Mouse (Mus musculus) layer of hippocampus, postnatal 25 days (tissue): Measurements from ENCODE around the gene Trmt112. TPM values are rescaled to one million over a fixed set of nuclear protein-coding genes. Genes with fewer than 3 reads are reported as not detected.

Source experiments
- DNase-seq, 2 experiments: peaks; one replicate each; pipeline ENCODE4 v3.0.0; 2022; ENCODE audit warnings: mixed read lengths in 2 of 2, low spot score in 1 of 2; ENCODE audit errors: extremely low spot score in 1 of 2
- total RNA-seq, 2 experiments: library from RNA; stranded (reverse); gene quantifications; 2 replicates each; pipeline ENCODE4 v1.2.3; 2021

Gene Trmt112
- total RNA-seq, 2 experiments from 2014 or later, result 40.7 to 43.9 TPM

DNA sequence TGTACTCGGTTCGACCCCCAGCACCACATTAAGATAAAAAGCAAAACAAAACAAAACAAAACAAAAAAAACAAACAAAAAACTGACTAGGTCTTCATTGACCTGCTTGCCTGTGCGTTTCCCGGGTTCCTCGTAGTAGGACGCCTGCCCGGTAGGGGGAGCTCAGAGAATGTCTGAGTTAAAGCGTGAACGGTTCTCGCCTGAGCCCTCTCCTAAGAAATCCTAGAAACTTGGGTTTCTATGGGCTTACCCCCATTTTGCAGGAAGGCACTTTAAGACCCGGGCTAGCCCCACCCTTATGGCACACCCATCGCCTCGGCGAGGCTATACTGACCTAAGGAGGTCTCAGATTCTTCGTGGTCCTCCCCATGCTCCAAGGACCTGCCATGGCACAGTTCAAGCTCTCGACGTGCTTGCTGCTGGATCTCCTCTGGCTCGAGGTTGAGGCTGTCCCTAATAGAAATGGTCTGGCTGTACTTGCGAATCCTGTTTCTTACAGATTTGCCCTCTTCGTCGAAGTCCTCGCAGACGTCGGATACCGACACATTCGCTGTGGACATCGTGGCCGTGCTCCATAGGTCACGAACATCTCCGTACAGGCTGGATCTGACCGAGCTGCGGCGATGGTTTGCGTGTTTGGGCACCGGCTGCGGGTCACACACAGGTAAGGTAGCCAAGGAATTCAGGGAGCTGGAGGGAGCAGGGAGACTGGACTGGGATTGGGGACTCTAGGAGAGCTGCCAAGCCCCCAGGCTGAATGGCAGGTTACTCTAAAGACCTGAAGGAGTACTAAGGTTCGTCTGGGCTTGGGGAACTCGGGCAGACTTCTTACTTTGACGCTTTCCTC is 15.2 kb downstream of the Trmt112 start:
- DNase-seq, result peak; percentile 75 to 97

DNA sequence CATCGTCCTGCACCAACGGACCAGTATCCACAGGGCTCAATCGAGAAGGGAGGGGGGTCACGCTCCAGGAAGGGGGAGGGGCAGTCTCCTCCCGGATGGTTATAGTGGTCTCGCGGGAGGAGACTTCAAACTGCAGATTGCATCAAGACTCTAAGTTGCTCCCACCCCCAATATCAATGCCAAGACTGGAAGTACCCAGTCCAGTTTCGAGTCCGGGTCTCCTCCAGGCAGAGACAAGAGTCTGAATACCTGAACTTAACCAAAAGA is 15.7 kb downstream of the Trmt112 start, which contains the start of gene Catsperz:
TSS of gene Catsperz (minus strand) at position 74 of the 267 bp plus-strand sequence.
- no peak for DNase-seq

- no peak for DNase-seq
These were observed 16.3 kb downstream of the Trmt112 start for GRCm38 (mm10) chr19:6925611-6926329.

GRCm38 (mm10) chr19:6926559-6927255 is 17.2 kb downstream of the Trmt112 start:
- DNase-seq, result no peak

- DNase-seq, result no peak
These were observed 18.6 kb downstream of the Trmt112 start for GRCm38 (mm10) chr19:6928080-6928479.

GRCm38 (mm10) chr19:6931002-6931401 is 21.5 kb downstream of the Trmt112 start:
- no peak for DNase-seq

- DNase-seq, result no peak
These were observed 22.5 kb downstream of the Trmt112 start for GRCm38 (mm10) chr19:6932018-6932417.

DNA sequence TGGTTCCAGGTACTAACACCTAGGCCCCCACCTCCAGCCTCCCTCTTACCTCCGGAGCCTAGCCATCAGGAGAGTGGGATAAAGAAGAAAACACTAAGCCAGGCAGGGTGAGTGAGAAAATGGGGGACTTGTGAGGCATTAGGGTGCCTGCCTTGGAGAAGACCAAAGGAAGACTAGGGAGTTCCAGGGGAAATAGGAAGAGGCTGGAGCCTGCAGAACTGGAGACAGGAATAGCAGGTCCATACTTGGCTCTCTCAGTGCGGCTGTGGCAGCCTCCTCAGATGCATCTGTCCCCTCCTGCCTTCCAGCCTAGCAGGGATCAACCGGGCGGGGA is 23.6 kb downstream of the Trmt112 start:
- DNase-seq, result no peak

DNA sequence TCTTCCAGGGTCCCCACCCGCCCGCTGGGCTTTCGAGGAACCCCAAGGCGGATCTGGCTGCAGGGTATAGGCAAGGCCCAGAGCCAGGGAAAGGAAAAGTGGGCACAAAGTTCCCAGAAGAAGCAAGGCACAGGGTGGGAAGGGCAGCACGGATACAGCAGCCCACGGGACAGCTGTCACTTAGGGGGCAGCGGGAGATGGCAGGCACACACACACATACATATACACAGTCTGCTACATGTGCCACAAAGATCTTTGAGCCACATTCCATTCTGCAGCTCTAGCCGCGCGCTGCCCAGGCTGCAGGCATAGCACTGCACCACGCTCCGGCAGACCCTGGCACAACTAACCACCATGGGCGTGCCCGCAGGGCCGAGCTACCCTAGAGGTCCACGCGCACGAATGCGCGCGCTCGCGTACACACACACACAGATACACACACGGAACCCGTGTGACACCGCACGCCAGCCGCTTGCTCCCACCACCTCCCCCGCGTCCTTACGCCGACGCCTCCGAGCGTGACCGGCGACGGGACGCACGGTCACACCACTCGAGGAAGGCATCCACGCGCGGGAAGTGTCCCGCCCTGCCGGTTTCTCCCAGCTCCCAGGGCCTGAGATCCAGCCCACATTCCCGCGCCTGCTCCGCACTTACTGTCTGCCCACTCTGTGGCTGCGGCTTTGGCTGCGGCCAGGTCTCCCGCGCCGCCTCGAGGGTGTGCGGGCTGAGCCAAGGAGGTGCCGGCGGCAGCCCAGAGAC is 24.1 kb downstream of the Trmt112 start:
- no peak for DNase-seq

DNA sequence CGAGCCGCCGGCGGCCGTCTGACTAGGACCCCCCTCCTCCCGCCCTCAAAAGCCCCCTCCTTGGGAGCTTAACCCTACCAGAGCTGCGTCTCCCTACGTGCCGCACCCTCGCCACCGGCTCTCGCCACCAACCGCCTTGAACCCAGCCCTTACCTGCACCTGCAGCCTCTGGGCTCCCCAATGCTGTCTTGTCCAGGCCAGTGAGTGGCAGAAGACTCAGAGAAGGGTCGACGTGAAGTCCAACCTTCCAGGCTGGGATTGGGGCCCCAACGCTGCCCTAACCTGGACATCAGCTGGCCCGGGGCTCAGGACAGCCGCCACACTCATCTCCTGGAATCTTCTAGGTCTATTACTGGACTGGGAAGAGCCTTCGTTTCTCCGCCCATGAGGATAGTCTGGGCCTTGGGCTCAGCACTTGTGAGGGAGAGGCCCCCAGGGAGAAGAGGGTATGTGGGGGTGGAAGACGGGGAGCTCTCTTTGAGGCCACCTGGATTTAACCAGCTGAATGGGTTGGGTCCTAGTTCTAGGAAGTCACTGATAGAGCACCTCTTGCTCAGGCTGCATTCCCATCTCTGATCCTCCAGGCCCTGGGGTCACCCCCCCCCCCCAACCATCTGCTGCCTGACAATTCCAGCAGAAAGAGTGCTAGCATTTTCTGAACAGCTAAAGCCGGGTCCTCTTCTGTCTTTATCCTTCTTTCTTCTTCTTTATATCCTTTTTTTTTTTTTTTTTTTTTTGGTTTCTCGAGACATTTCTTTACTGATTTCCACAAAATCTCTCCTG is 24.9 kb downstream of the Trmt112 start, which contains the start of gene Kcnk4:
TSS of gene Kcnk4 (minus strand) at position 321 of the 783 bp plus-strand sequence.
- no peak for DNase-seq

- DNase-seq, result no peak
These were observed 26.8 kb downstream of the Trmt112 start for GRCm38 (mm10) chr19:6936299-6936698.

DNA sequence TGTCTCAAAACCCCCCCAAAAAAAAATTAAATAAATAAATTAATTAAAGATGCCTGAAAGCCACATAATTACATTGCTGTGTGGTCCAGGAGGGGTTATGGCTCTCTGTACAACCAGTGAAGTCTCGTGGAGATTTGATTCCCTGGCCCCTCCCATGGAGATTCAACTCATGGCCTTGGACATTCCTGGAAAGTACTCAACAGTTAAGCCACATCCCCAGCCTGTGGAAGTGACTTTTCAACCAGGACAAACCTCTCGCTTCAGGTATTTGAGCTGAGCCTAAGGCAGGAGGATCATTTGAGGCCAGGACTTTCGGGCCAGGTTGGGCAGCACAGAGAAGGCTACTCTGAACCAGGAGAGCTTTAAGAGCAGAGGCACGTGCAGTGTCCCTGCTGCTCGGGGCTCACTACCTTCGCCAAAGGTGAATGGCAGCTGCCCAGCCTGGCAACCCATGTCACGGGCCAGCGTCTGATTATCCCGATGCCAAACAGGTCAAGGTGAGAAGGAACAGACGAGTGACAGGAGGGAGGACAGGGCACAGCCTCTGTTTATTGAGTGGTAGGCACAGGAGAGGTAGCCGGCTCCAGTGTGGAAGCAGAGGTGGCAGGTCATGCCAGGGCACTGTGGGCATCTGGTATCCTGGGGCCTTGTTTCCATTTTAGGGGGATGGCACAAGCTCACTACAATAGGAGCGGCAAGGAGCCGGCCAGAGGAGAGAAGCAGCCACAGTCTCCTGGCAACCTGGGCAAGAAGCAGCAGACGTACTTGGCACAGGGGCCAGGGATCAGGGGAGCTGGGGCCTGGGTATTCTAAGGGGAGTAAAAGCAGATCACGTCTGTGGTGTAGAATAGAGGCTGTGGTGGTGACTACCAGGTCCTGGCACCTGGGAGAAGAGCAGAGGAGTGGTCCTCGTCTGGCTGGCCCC is 28.3 kb downstream of the Trmt112 start:
- no peak for DNase-seq

DNA sequence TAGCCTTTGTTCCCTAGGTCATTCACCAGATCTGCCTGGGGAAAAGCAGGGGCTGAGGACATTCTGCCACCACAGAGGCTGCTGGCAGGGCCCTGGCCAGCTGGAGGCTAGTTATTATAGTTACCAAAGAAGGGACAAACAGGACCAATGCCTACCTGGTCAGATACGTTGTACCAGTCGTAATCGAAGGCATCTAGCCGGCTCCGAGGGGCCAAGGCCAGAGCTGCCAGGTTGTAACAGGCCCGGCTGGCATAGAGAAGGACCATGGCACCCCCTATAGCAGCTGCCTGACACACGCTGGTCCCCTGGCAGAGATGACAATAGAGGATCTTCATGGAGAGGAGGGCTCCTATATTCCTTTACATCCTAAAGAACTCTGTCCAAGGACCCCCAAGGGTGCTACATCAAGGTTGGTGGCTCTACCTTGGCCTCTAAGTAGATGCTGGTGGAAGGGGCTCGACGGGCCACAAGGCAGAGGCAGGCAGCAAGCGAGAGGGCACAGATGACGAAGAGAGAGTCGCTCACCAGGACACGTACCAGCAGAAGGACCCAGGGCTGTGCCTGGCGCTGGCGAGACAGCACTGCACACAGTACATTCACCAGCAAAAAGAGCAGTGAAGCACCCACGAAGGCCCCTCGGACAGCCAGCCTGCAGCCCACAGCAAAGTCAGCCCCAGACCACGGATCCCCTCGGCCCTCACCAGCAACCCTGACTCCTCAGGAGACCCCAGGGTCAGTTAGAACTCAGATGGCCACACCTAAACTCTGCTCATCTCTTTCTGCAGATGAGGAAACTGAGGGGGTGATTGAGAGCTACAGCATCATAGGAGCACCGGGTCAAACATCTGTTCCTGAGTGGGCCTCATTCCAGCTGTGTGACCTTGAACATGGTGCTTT is 29.9 kb downstream of the Trmt112 start:
- no peak for DNase-seq

DNA sequence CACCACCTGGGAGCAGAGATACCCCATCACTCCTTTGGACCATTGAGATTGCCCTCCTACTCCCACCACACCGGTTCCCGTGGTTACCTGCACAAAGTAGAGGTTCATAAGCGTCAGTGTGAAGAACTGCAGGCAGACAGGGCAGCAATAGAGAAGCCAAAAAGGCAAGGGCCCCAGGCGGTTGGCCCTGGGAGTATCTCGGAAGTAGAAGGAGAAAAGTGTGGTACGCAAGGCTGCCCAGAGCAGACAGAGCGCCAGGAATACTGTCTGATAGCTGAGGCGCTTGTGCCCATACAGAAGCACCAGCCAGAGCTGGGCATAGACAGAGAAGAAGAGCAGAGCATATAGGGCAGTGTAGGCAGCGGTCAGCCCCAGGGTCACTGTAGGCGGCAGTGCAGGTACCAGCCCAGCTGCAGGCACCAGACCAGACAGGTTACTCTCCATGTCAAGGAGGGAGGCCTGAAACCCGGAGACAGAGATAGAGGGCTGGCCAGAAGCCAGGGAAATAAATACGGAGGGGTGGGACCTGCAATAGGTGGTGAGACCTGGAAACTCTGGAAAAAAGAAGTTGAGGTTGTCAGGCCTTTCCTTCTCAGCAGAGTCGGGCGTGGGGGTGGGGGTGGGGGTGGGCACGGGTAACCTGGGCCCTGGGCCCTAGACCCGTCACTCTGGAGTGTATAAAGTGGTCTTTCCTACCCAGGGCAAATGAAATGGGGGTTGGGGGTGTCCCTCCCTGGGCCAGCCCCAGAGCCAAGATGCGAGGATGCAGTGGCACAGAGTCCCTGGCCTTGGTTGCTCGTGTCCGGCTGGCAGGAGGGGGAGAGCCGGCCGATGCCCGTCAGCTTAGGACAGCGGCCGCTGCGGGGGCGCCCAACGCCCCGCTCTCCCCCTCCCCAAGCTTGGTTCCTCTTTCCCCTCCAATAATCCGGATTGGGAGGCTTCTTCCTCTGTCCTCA is 31.2 kb downstream of the Trmt112 start:
- no peak for DNase-seq

GRCm38 (mm10) chr19:6941372-6942248 is 32.1 kb downstream of the Trmt112 start, which contains the start of gene Bad:
TSS of gene Bad (plus strand) at chr19:6941861.
- peak; percentile 95 to 98 for DNase-seq
